Mouse (Mus musculus) frontal cortex, postnatal 36 days (tissue): ENCODE measurements at regions not wholly inside any gene's neighbourhood (a gene's known extent, or its start where the extent isn't known, plus 50 kb on each side); places are given as distances from the start of the nearest gene placed in this dataset.
A peak's percentile ranks its signal among the peaks of the same experiment; 100 is the strongest.
"Not testable (repeated sequence)": the region's sequence is repeated elsewhere in the genome, so short reads cannot be mapped to it uniquely, and the experiment has no call there.

Experiments
- DNase-seq, 2 experiments: peaks; one replicate each; pipeline ENCODE4 v3.0.0; 2022; ENCODE audit warnings: low spot score in 2 of 2

GRCm38 (mm10) chr6:103809986-103810341, 299.6 kb downstream of the Chl1 start:
- DNase-seq = no peak

- peak in 1 of 2 experiments; percentile 36 for DNase-seq
Measured at GRCm38 (mm10) chr6:103810342-103811001, 300.1 kb downstream of the Chl1 start.

- DNase-seq = not testable (repeated sequence)
Measured at GRCm38 (mm10) chr6:103816396-103816795, 306.0 kb downstream of the Chl1 start.

- DNase-seq = no peak
Measured at GRCm38 (mm10) chr6:103826042-103826441, 315.7 kb downstream of the Chl1 start.

GRCm38 (mm10) chr6:103827623-103828022, 317.2 kb downstream of the Chl1 start:
- no peak for DNase-seq

- DNase-seq = no peak
Measured at GRCm38 (mm10) chr6:103828866-103829265, 318.5 kb downstream of the Chl1 start.

GRCm38 (mm10) chr6:103832301-103832700, 321.9 kb downstream of the Chl1 start:
- DNase-seq = no peak

GRCm38 (mm10) chr6:103832808-103833207, 322.4 kb downstream of the Chl1 start:
- no peak for DNase-seq

- DNase-seq = peak; percentile 62 to 87
Measured at GRCm38 (mm10) chr6:103833501-103834132, 323.2 kb downstream of the Chl1 start.

- DNase-seq = no peak
Measured at GRCm38 (mm10) chr6:103834726-103835229, 324.4 kb downstream of the Chl1 start.

GRCm38 (mm10) chr6:103859787-103860186, 349.4 kb downstream of the Chl1 start:
- DNase-seq = no peak

GRCm38 (mm10) chr6:103893455-103893854, 383.1 kb downstream of the Chl1 start:
- DNase-seq = no peak

GRCm38 (mm10) chr6:103924504-103924903, 414.1 kb downstream of the Chl1 start:
- peak; percentile 6 to 47 for DNase-seq

- peak; percentile 17 to 54 for DNase-seq
Measured at GRCm38 (mm10) chr6:103927094-103927493, 416.7 kb downstream of the Chl1 start.

- DNase-seq = no peak
Measured at GRCm38 (mm10) chr6:103940345-103940744, 430.0 kb downstream of the Chl1 start.

GRCm38 (mm10) chr6:103944361-103944760, 434.0 kb downstream of the Chl1 start:
- peak; percentile 10 to 31 for DNase-seq

GRCm38 (mm10) chr6:103947474-103947873, 437.1 kb downstream of the Chl1 start:
- no peak for DNase-seq

- DNase-seq = no peak
Measured at GRCm38 (mm10) chr6:103953134-103953771, 442.9 kb downstream of the Chl1 start.

GRCm38 (mm10) chr6:103959002-103959401, 448.6 kb downstream of the Chl1 start:
- peak in 1 of 2 experiments; percentile 44 for DNase-seq

- DNase-seq = no peak
Measured at GRCm38 (mm10) chr6:103967811-103968420, 457.5 kb downstream of the Chl1 start.

GRCm38 (mm10) chr6:103999186-103999585, 488.8 kb downstream of the Chl1 start:
- DNase-seq = no peak

GRCm38 (mm10) chr6:104028439-104029091, 464.0 kb upstream of the Cntn6 start:
- peak; percentile 81 to 93 for DNase-seq
